Mouse (Mus musculus) thymus, adult 2 months (tissue): ENCODE measurements around the gene Dkkl1. TPM values are rescaled to one million over a fixed set of nuclear protein-coding genes. Genes with fewer than 3 reads are reported as not detected.

Experiments used
- DNase-seq: peaks from one replicate; pipeline ENCODE4 v3.0.0; 2021
- H3K27ac ChIP-seq: fragments of 200-500 bp; 2 replicates; pipeline ENCODE4 v1.5.1; 2012; ENCODE audit warnings: low read length, control low read depth; ENCODE audit not compliant: control insufficient read depth, insufficient read depth
- H3K27me3 ChIP-seq: fragments of 200-500 bp; 2 replicates; pipeline ENCODE4 v1.6.1; 2012; ENCODE audit warnings: mild to moderate bottlenecking, low read length, moderate library complexity, mixed read lengths; ENCODE audit not compliant: control insufficient read depth, insufficient read depth
- H3K36me3 ChIP-seq: fragments of 200-500 bp; 2 replicates; pipeline ENCODE4 v1.6.1; 2012; ENCODE audit warnings: mild to moderate bottlenecking, low read length, moderate library complexity; ENCODE audit not compliant: control insufficient read depth, insufficient read depth
- H3K4me1 ChIP-seq: fragments of 200-500 bp; replicated peaks from 2 replicates; pipeline ENCODE4 v1.6.1; 2012; ENCODE audit warnings: low read length; ENCODE audit not compliant: control insufficient read depth, insufficient read depth
- H3K4me3 ChIP-seq: fragments of 200-500 bp; 2 replicates; pipeline ENCODE4 v1.5.1; 2012; ENCODE audit warnings: mild to moderate bottlenecking, low read length, control low read depth, moderate library complexity; ENCODE audit not compliant: control insufficient read depth, insufficient read depth
- CTCF ChIP-seq: fragments of 200-500 bp; IDR thresholded peaks from 2 replicates; pipeline ENCODE4 v1.5.1; 2012; ENCODE audit warnings: mild to moderate bottlenecking, control low read depth, low read length, moderate library complexity, borderline replicate concordance; ENCODE audit not compliant: control insufficient read depth, poor library complexity, insufficient read depth; ENCODE audit errors: extremely low read depth
- POLR2A ChIP-seq: fragments of 200-500 bp; IDR thresholded peaks from 2 replicates; pipeline ENCODE4 v1.6.1; 2012; ENCODE audit warnings: mild to moderate bottlenecking, low read length, control low read depth, moderate library complexity; ENCODE audit not compliant: control insufficient read depth, poor library complexity, insufficient read depth; ENCODE audit errors: extremely low read depth
- WGBS: fragments of 180-500 bp; shearing (Covaris S2); methylation state at CpG from one replicate; pipeline ENCODE4 v1.1.7; 2018; 5-methylcytosine and 5-hydroxymethylcytosine counted together
- polyA plus RNA-seq: library from polyadenylated mRNA; depleted of rRNA; stranded (reverse); fragments of >200 nt; gene quantifications from 2 replicates; pipeline ENCODE4 v1.2.3, GENCODE M21; 2012

Gene Dkkl1
- polyA plus RNA-seq, 1 experiment: 3.5 TPM

GRCm38 (mm10) chr7:45193406-45193805 is 18.5 kb downstream of the Dkkl1 start:
- Histone ChIP-seq H3K36me3 (no peaks in the 10 kb centered on the region), H3K27ac (no peak overlapping the region), H3K4me3 (no peak overlapping the region), H3K27me3 (no peaks in the 10 kb centered on the region), H3K4me1 (no peaks in the 10 kb centered on the region)
- WGBS: 76% methylated on average over 5 of the region's 5 CpGs
- DNase-seq: no peak
- TF ChIP-seq POLR2A (no peak), CTCF (no peak)

GRCm38 (mm10) chr7:45192585-45193310 is 19.2 kb downstream of the Dkkl1 start:
- WGBS: 93% methylated on average over 7 of the region's 7 CpGs
- H3K36me3 ChIP-seq: no peaks in the 10 kb centered on the region
- no peak overlapping the region for H3K27ac ChIP-seq
- no peaks in the 10 kb centered on the region for H3K4me1 ChIP-seq
- H3K4me3 ChIP-seq: no peak overlapping the region
- TF ChIP-seq CTCF (no peak), POLR2A (no peak)
- H3K27me3 ChIP-seq: no peaks in the 10 kb centered on the region
- DNase-seq: no peak

DNA sequence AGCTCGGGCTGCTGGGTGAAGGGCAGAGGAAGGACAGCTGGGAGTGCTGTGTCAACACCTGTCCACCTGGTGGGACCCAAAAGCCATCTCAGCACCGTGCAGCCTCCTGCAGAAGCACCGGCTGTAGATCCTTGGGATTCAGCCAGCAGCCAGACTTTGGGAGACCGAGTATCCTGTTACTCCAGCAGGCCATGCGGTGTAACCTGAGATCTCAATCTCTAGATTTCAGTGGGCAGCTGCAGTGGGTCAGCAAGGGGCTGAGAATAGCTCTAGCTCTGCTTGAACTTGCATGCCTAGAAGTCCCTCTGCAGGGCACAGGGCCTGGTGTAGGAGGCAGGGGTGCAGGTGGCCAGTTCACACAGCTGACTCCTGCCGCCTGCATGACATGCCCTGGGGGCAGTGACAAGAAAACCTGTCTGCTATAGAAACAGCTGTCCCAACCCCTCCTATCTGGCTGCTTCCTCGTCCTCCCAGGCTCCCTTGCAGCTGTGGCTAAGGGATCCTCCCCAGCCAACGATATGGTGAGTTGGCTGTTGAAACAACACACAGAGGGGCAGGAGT is 20.1 kb downstream of the Dkkl1 start:
- Histone ChIP-seq H3K27ac (no peak overlapping the region), H3K4me1 (no peaks in the 10 kb centered on the region), H3K36me3 (no peaks in the 10 kb centered on the region), H3K27me3 (no peaks in the 10 kb centered on the region), H3K4me3 (no peak overlapping the region)
- 53% methylated on average over 8 of the region's 8 CpGs for WGBS
- TF ChIP-seq POLR2A: no peak
- no peak for TF ChIP-seq CTCF
- no peak for DNase-seq

GRCm38 (mm10) chr7:45191161-45191560 is 20.8 kb downstream of the Dkkl1 start:
- Histone ChIP-seq H3K36me3 (no peaks in the 10 kb centered on the region), H3K27me3 (no peaks in the 10 kb centered on the region), H3K4me1 (no peaks in the 10 kb centered on the region), H3K27ac (no peak overlapping the region), H3K4me3 (no peak overlapping the region)
- WGBS: 76% methylated on average over 2 of the region's 2 CpGs
- TF ChIP-seq CTCF (no peak), POLR2A (no peak)
- no peak for DNase-seq

DNA sequence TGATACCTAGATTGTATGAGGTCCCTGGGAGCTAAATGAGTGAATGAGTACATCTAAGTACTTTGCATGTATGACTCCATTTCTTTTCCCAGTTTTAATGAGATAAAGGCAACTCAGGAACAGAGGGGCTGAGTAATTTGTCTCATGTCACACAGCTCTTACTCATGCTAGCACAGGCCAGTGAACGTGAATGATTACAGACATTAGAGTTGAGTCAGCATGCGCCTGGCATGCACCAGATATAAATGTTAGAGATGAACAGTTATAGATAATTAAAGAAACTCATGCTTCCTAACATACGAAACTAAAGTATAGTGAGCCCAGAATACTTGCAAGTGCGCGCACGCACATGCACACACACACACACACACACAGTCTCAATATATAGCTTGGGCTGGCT is 21.8 kb downstream of the Dkkl1 start:
- DNase-seq: no peak
- WGBS: 94% methylated on average over 6 of the region's 6 CpGs
- no peak overlapping the region for H3K27ac ChIP-seq
- no peaks in the 10 kb centered on the region for H3K36me3 ChIP-seq
- no peaks in the 10 kb centered on the region for H3K27me3 ChIP-seq
- no peak overlapping the region for H3K4me3 ChIP-seq
- no peak for TF ChIP-seq CTCF
- TF ChIP-seq POLR2A: no peak
- H3K4me1 ChIP-seq: no peaks in the 10 kb centered on the region

DNA sequence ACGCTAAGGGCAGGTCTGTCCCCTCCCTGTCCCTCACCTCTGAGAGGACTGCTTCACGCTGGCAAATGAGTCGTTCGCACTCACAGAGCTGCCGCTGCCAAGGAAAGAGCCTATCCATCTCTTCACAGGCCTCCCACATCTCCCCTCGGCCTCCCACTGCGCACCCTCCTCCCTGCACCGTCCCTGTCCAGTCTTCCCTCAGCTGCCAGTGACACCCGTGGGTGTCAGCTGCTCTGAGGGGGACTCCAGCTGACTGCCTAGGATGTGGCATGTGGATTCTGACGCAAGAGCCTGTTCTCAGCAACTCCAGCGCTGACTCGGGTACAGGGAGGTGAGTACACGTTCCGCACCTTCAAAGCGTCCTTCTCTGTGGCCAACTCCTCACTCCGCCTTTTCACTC is 22.3 kb downstream of the Dkkl1 start:
- H3K27ac ChIP-seq: no peak overlapping the region
- 67% methylated on average over 16 of the region's 16 CpGs for WGBS
- TF ChIP-seq CTCF: no peak
- TF ChIP-seq POLR2A: no peak
- H3K36me3 ChIP-seq: no peaks in the 10 kb centered on the region
- no peak overlapping the region for H3K4me3 ChIP-seq
- no peak for DNase-seq
- H3K4me1 ChIP-seq: no peaks in the 10 kb centered on the region
- H3K27me3 ChIP-seq: no peaks in the 10 kb centered on the region; the same call in 1 of the 2 replicates
